Mouse (Mus musculus): ENCODE measurements around the gene Ust. TPM values are rescaled to one million over a fixed set of nuclear protein-coding genes. Genes with fewer than 3 reads are reported as not detected.

Ust gene
- polyA plus RNA-seq, 1 experiment from 2014 or later: 2.9 TPM

- ATAC-seq (ENCODE audit: low FRiP score): no peak
- H3K9me3 ChIP-seq: no peaks in the 10 kb centered on the region
- no peak overlapping the region for H3K4me3 ChIP-seq (replicated peaks)
- no peaks in the 10 kb centered on the region for H3K36me3 ChIP-seq (replicated peaks)
- H3K4me1 ChIP-seq: no peaks in the 10 kb centered on the region
- no peak overlapping the region for H3K4me2 ChIP-seq
- no peak overlapping the region for H3K9ac ChIP-seq
- no peak overlapping the region for H3K27ac ChIP-seq
- 73% methylated on average over 3 of the region's 3 CpGs for WGBS
- no peaks in the 10 kb centered on the region for H3K27me3 ChIP-seq
Measured at GRCm38 (mm10) chr10:8226650-8227049, 292.0 kb downstream of the Ust start.

- 85% methylated on average over 2 of the region's 2 CpGs for WGBS
Measured at GRCm38 (mm10) chr10:8224641-8225040, 294.0 kb downstream of the Ust start.

GRCm38 (mm10) chr10:8224046-8224445 is 294.6 kb downstream of the Ust start:
- Histone ChIP-seq H3K4me3 (replicated peaks) (no peak overlapping the region), H3K9me3 (no peaks in the 10 kb centered on the region), H3K4me1 (no peaks in the 10 kb centered on the region), H3K36me3 (replicated peaks) (no peaks in the 10 kb centered on the region), H3K27ac (no peak overlapping the region), H3K27me3 (no peaks in the 10 kb centered on the region), H3K9ac (no peak overlapping the region), H3K4me2 (no peak overlapping the region)
- ATAC-seq (ENCODE audit: low FRiP score): no peak
- 86% methylated on average over 8 of the region's 8 CpGs for WGBS

More at GRCm38 (mm10) chr10:8224641-8225040, 294.0 kb downstream of the Ust start:
- no peaks in the 10 kb centered on the region for H3K27me3 ChIP-seq
- H3K27ac ChIP-seq: no peak overlapping the region
- no peak overlapping the region for H3K9ac ChIP-seq
- H3K4me3 ChIP-seq (replicated peaks): no peak overlapping the region
- H3K4me1 ChIP-seq: no peaks in the 10 kb centered on the region
- no peak for ATAC-seq (ENCODE audit: low FRiP score)
- H3K36me3 ChIP-seq (replicated peaks): no peaks in the 10 kb centered on the region
- no peaks in the 10 kb centered on the region for H3K9me3 ChIP-seq
- no peak overlapping the region for H3K4me2 ChIP-seq

- no peak for ATAC-seq (ENCODE audit: low FRiP score)
Measured at GRCm38 (mm10) chr10:8216946-8217345, 301.7 kb downstream of the Ust start.

GRCm38 (mm10) chr10:8215181-8215580 is 303.4 kb downstream of the Ust start:
- H3K4me3 ChIP-seq (replicated peaks): no peak overlapping the region
- H3K36me3 ChIP-seq (replicated peaks): no peaks in the 10 kb centered on the region
- H3K9ac ChIP-seq: no peak overlapping the region
- no peak for ATAC-seq (ENCODE audit: low FRiP score)
- no peaks in the 10 kb centered on the region for H3K27me3 ChIP-seq
- no peaks in the 10 kb centered on the region for H3K9me3 ChIP-seq
- H3K4me1 ChIP-seq: peaks cover 14% of the 10 kb centered on the region
- no peak overlapping the region for H3K4me2 ChIP-seq
- no peak overlapping the region for H3K27ac ChIP-seq
- 93% methylated on average over 3 of the region's 3 CpGs for WGBS

More at GRCm38 (mm10) chr10:8216946-8217345, 301.7 kb downstream of the Ust start:
- Histone ChIP-seq H3K9ac (no peak overlapping the region), H3K9me3 (no peaks in the 10 kb centered on the region), H3K27me3 (no peaks in the 10 kb centered on the region), H3K4me1 (peaks cover 4% of the 10 kb centered on the region; the same call in 1 of the 2 replicates), H3K4me3 (replicated peaks) (no peak overlapping the region), H3K4me2 (no peak overlapping the region), H3K36me3 (replicated peaks) (no peaks in the 10 kb centered on the region), H3K27ac (no peak overlapping the region)
- WGBS: 52% methylated on average over 8 of the region's 8 CpGs

GRCm38 (mm10) chr10:8213906-8214421 is 304.7 kb downstream of the Ust start:
- Histone ChIP-seq H3K9ac (no peak overlapping the region), H3K27ac (no peak overlapping the region), H3K27me3 (no peaks in the 10 kb centered on the region), H3K4me2 (no peak overlapping the region), H3K4me1 (peaks cover 21% of the 10 kb centered on the region), H3K36me3 (replicated peaks) (no peaks in the 10 kb centered on the region), H3K9me3 (no peaks in the 10 kb centered on the region), H3K4me3 (replicated peaks) (no peak overlapping the region)
- 72% methylated on average over 16 of the region's 16 CpGs for WGBS
- no peak for ATAC-seq (ENCODE audit: low FRiP score)

GRCm38 (mm10) chr10:8213266-8213905 is 305.2 kb downstream of the Ust start:
- H3K27ac ChIP-seq: no peak overlapping the region
- no peak overlapping the region for H3K4me2 ChIP-seq
- no peaks in the 10 kb centered on the region for H3K27me3 ChIP-seq
- ATAC-seq (ENCODE audit: low FRiP score): no peak
- H3K36me3 ChIP-seq (replicated peaks): no peaks in the 10 kb centered on the region
- H3K4me3 ChIP-seq (replicated peaks): no peak overlapping the region
- no peak overlapping the region for H3K9ac ChIP-seq
- peaks cover 21% of the 10 kb centered on the region for H3K4me1 ChIP-seq
- H3K9me3 ChIP-seq: no peaks in the 10 kb centered on the region
- WGBS: 76% methylated on average over 10 of the region's 10 CpGs

- peaks cover 21% of the 10 kb centered on the region for H3K4me1 ChIP-seq
- no peak overlapping the region for H3K9ac ChIP-seq
- H3K36me3 ChIP-seq (replicated peaks): no peaks in the 10 kb centered on the region
- H3K27me3 ChIP-seq: no peaks in the 10 kb centered on the region
- H3K4me3 ChIP-seq (replicated peaks): no peak overlapping the region
- H3K9me3 ChIP-seq: no peaks in the 10 kb centered on the region
- no peak for ATAC-seq (ENCODE audit: low FRiP score)
- whole genome bisulfite sequencing: 95% methylated on average over 11 of the region's 11 CpGs
- no peak overlapping the region for H3K4me2 ChIP-seq
- H3K27ac ChIP-seq: no peak overlapping the region
Measured at GRCm38 (mm10) chr10:8212611-8213226, 305.9 kb downstream of the Ust start.

- Histone ChIP-seq H3K9me3 (no peaks in the 10 kb centered on the region), H3K9ac (no peak overlapping the region), H3K36me3 (replicated peaks) (no peaks in the 10 kb centered on the region), H3K27ac (no peak overlapping the region), H3K27me3 (no peaks in the 10 kb centered on the region), H3K4me1 (peaks cover 21% of the 10 kb centered on the region), H3K4me3 (replicated peaks) (no peak overlapping the region), H3K4me2 (no peak overlapping the region)
- no peak for ATAC-seq (ENCODE audit: low FRiP score)
- WGBS: 83% methylated on average over 5 of the region's 5 CpGs
Measured at GRCm38 (mm10) chr10:8211694-8212093, 306.9 kb downstream of the Ust start.

GRCm38 (mm10) chr10:8210366-8210765 is 308.3 kb downstream of the Ust start:
- no peaks in the 10 kb centered on the region for H3K27me3 ChIP-seq
- ATAC-seq (ENCODE audit: low FRiP score): no peak
- H3K4me2 ChIP-seq: no peak overlapping the region
- 13% methylated on average over 3 of the region's 3 CpGs for WGBS
- H3K9ac ChIP-seq: no peak overlapping the region
- peaks cover 21% of the 10 kb centered on the region for H3K4me1 ChIP-seq
- no peak overlapping the region for H3K27ac ChIP-seq
- no peaks in the 10 kb centered on the region for H3K36me3 ChIP-seq (replicated peaks)
- H3K9me3 ChIP-seq: no peaks in the 10 kb centered on the region
- no peak overlapping the region for H3K4me3 ChIP-seq (replicated peaks)

GRCm38 (mm10) chr10:8207358-8207757 is 311.3 kb downstream of the Ust start:
- 95% methylated on average over 19 of the region's 19 CpGs for WGBS
- no peaks in the 10 kb centered on the region for H3K9me3 ChIP-seq
- H3K4me1 ChIP-seq: peaks cover 17% of the 10 kb centered on the region
- no peak overlapping the region for H3K4me3 ChIP-seq (replicated peaks)
- no peak overlapping the region for H3K4me2 ChIP-seq
- no peaks in the 10 kb centered on the region for H3K36me3 ChIP-seq (replicated peaks)
- H3K27ac ChIP-seq: no peak overlapping the region
- ATAC-seq (ENCODE audit: low FRiP score): no peak
- no peak overlapping the region for H3K9ac ChIP-seq
- no peaks in the 10 kb centered on the region for H3K27me3 ChIP-seq

GRCm38 (mm10) chr10:8203681-8204080 is 314.9 kb downstream of the Ust start:
- H3K4me1 ChIP-seq: no peaks in the 10 kb centered on the region
- H3K9me3 ChIP-seq: no peaks in the 10 kb centered on the region
- H3K9ac ChIP-seq: no peak overlapping the region
- ATAC-seq (ENCODE audit: low FRiP score): no peak
- 86% methylated on average over 4 of the region's 4 CpGs for WGBS
- H3K4me2 ChIP-seq: no peak overlapping the region
- no peak overlapping the region for H3K4me3 ChIP-seq (replicated peaks)
- no peaks in the 10 kb centered on the region for H3K27me3 ChIP-seq
- H3K36me3 ChIP-seq (replicated peaks): no peaks in the 10 kb centered on the region
- no peak overlapping the region for H3K27ac ChIP-seq

- WGBS: 89% methylated on average over 8 of the region's 8 CpGs
- no peaks in the 10 kb centered on the region for H3K27me3 ChIP-seq
- H3K4me3 ChIP-seq (replicated peaks): no peak overlapping the region
- H3K36me3 ChIP-seq (replicated peaks): no peaks in the 10 kb centered on the region
- H3K4me1 ChIP-seq: no peaks in the 10 kb centered on the region
- H3K4me2 ChIP-seq: no peak overlapping the region
- H3K9me3 ChIP-seq: no peaks in the 10 kb centered on the region
- no peak for ATAC-seq (ENCODE audit: low FRiP score)
- H3K27ac ChIP-seq: no peak overlapping the region
- H3K9ac ChIP-seq: no peak overlapping the region
Measured at GRCm38 (mm10) chr10:8199816-8200215, 318.8 kb downstream of the Ust start.

Data from forebrain, embryonic 12.5 days (tissue).